Mouse (Mus musculus) midbrain, embryonic 14.5 days (tissue): ENCODE data around the gene Rbms3. TPM values are rescaled to one million over a fixed set of nuclear protein-coding genes. Genes with fewer than 3 reads are reported as not detected.
A peak's percentile ranks its signal among the peaks of the same experiment; 100 is the strongest.

Source experiments
- ATAC-seq: fragments of 200-750 bp; cut with Nextera tagmentation; 2 replicates; pipeline ENCODE4 v1.8.0; 2017; ENCODE audit warnings: moderate number of reproducible peaks, moderate library complexity; ENCODE audit not compliant: low FRiP score, low TSS enrichment
- DNase-seq: peaks from one replicate; pipeline ENCODE4 v3.0.0-alpha.2; 2015
- H3K27ac ChIP-seq: fragments of 300-500 bp; sonication (generic); replicated peaks from 2 replicates; pipeline ENCODE4 v1.5.1; 2014; ENCODE audit warnings: mild to moderate bottlenecking, low read depth, low read length, moderate library complexity
- H3K27me3 ChIP-seq: fragments of 300-500 bp; sonication (generic); 2 replicates; pipeline ENCODE4 v1.6.1; 2014; ENCODE audit warnings: low read length, control low read depth, mixed read lengths; ENCODE audit not compliant: control insufficient read depth, insufficient read depth
- H3K36me3 ChIP-seq: fragments of 300-500 bp; sonication (generic); 2 replicates; pipeline ENCODE4 v1.6.1; 2014; ENCODE audit warnings: low read length, control low read depth; ENCODE audit not compliant: control insufficient read depth, insufficient read depth
- H3K4me1 ChIP-seq: fragments of 300-500 bp; sonication (generic); 2 replicates; pipeline ENCODE4 v1.6.1; 2014; ENCODE audit warnings: mild to moderate bottlenecking, antibody characterized with exemption, low read length, control low read depth; ENCODE audit not compliant: control insufficient read depth, insufficient read depth
- H3K4me2 ChIP-seq: fragments of 300-500 bp; sonication (generic); 2 replicates; pipeline ENCODE4 v1.6.1; 2014; ENCODE audit warnings: mild to moderate bottlenecking, low read length, moderate library complexity
- H3K4me3 ChIP-seq: fragments of 300-500 bp; sonication (generic); replicated peaks from 2 replicates; pipeline ENCODE4 v1.5.1; 2014; ENCODE audit warnings: low read depth, low read length
- H3K9ac ChIP-seq: fragments of 300-500 bp; sonication (generic); replicated peaks from 2 replicates; pipeline ENCODE4 v1.6.1; 2014; ENCODE audit warnings: mild to moderate bottlenecking, low read length, moderate library complexity
- H3K9me3 ChIP-seq: fragments of 300-500 bp; sonication (generic); 2 replicates; pipeline ENCODE4 v1.6.1; 2016; ENCODE audit warnings: low read length, control low read depth, mixed read lengths; ENCODE audit not compliant: control insufficient read depth
- WGBS: fragments of 180-500 bp; shearing (Covaris S2); extraction: QIAGEN DNeasy Blood & Tissue Kit; methylation state at CpG from one replicate; pipeline ENCODE4 v1.1.7; 2014; 5-methylcytosine and 5-hydroxymethylcytosine counted together
- polyA plus RNA-seq: library from polyadenylated mRNA; unstranded; fragments of >200 nt; fragmentation: Nextera tagmentation; extraction: Ambion mirVana; gene quantifications from 2 replicates; pipeline ENCODE4 v1.2.1, GENCODE M21; 2014

Gene Rbms3
- polyA plus RNA-seq, 1 experiment from 2014 or later = 58.4 TPM

- Histone ChIP-seq H3K9me3 (no peaks in the 10 kb centered on the region), H3K4me1 (no peaks in the 10 kb centered on the region)
Observed at GRCm38 (mm10) chr9:116990321-116990720, 639.4 kb downstream of the Rbms3 start.

GRCm38 (mm10) chr9:116980801-116981200 lies 648.9 kb downstream of the Rbms3 start:
- no peaks in the 10 kb centered on the region for H3K36me3 ChIP-seq
- no peak overlapping the region for H3K9ac ChIP-seq
- H3K4me1 ChIP-seq = no peaks in the 10 kb centered on the region
- 86% methylated on average over 5 of the region's 5 CpGs for WGBS
- no peaks in the 10 kb centered on the region for H3K9me3 ChIP-seq
- H3K4me2 ChIP-seq = no peak overlapping the region
- H3K27me3 ChIP-seq = no peaks in the 10 kb centered on the region
- ATAC-seq (no peak), DNase-seq (no peak)
- H3K4me3 ChIP-seq = no peak overlapping the region
- no peak overlapping the region for H3K27ac ChIP-seq

More at GRCm38 (mm10) chr9:116990321-116990720, 639.4 kb downstream of the Rbms3 start:
- Histone ChIP-seq H3K27ac (no peak overlapping the region), H3K9ac (no peak overlapping the region), H3K4me3 (no peak overlapping the region), H3K36me3 (no peaks in the 10 kb centered on the region), H3K27me3 (no peaks in the 10 kb centered on the region), H3K4me2 (no peak overlapping the region)
- WGBS = 75% methylated on average over 6 of the region's 6 CpGs
- DNase-seq (no peak), ATAC-seq (no peak)

- WGBS = 93% methylated on average over 6 of the region's 6 CpGs
Observed at GRCm38 (mm10) chr9:116977428-116977827, 652.3 kb downstream of the Rbms3 start.

GRCm38 (mm10) chr9:116976575-116977408 lies 652.9 kb downstream of the Rbms3 start:
- H3K9ac ChIP-seq = no peak overlapping the region
- no peaks in the 10 kb centered on the region for H3K36me3 ChIP-seq
- H3K9me3 ChIP-seq = peaks cover 2% of the 10 kb centered on the region; the same call in 1 of the 2 replicates
- no peak overlapping the region for H3K4me2 ChIP-seq
- no peak overlapping the region for H3K4me3 ChIP-seq
- H3K27ac ChIP-seq = no peak overlapping the region
- 89% methylated on average over 21 of the region's 21 CpGs for WGBS
- no peaks in the 10 kb centered on the region for H3K27me3 ChIP-seq
- no peak for DNase-seq
- H3K4me1 ChIP-seq = no peaks in the 10 kb centered on the region
- no peak for ATAC-seq

More at GRCm38 (mm10) chr9:116977428-116977827, 652.3 kb downstream of the Rbms3 start:
- Histone ChIP-seq H3K9me3 (peaks cover 2% of the 10 kb centered on the region; the same call in 1 of the 2 replicates), H3K36me3 (no peaks in the 10 kb centered on the region), H3K27me3 (no peaks in the 10 kb centered on the region), H3K4me1 (no peaks in the 10 kb centered on the region), H3K9ac (no peak overlapping the region), H3K27ac (no peak overlapping the region), H3K4me2 (no peak overlapping the region), H3K4me3 (no peak overlapping the region)
- DNase-seq (no peak), ATAC-seq (no peak)

- no peaks in the 10 kb centered on the region for H3K4me1 ChIP-seq
- H3K27ac ChIP-seq = no peak overlapping the region
- no peak overlapping the region for H3K4me3 ChIP-seq
- peaks cover 2% of the 10 kb centered on the region; the same call in 1 of the 2 replicates for H3K9me3 ChIP-seq
- no peak overlapping the region for H3K9ac ChIP-seq
- DNase-seq = no peak
- H3K36me3 ChIP-seq = no peaks in the 10 kb centered on the region
- no peak for ATAC-seq
- no peak overlapping the region for H3K4me2 ChIP-seq
- H3K27me3 ChIP-seq = no peaks in the 10 kb centered on the region
- 88% methylated on average over 4 of the region's 4 CpGs for WGBS
Observed at GRCm38 (mm10) chr9:116975269-116975668, 654.4 kb downstream of the Rbms3 start.

GRCm38 (mm10) chr9:116974134-116974533 lies 655.6 kb downstream of the Rbms3 start:
- Histone ChIP-seq H3K4me1 (no peaks in the 10 kb centered on the region), H3K9ac (no peak overlapping the region), H3K27ac (no peak overlapping the region), H3K36me3 (no peaks in the 10 kb centered on the region), H3K27me3 (no peaks in the 10 kb centered on the region), H3K4me2 (no peak overlapping the region), H3K9me3 (peaks cover 2% of the 10 kb centered on the region; the same call in 1 of the 2 replicates), H3K4me3 (no peak overlapping the region)
- DNase-seq (no peak), ATAC-seq (no peak)
- WGBS = 95% methylated on average over 3 of the region's 3 CpGs

- no peaks in the 10 kb centered on the region for H3K4me1 ChIP-seq
- peaks cover 2% of the 10 kb centered on the region; the same call in 1 of the 2 replicates for H3K9me3 ChIP-seq
- H3K4me3 ChIP-seq = no peak overlapping the region
- H3K4me2 ChIP-seq = no peak overlapping the region
- no peaks in the 10 kb centered on the region for H3K36me3 ChIP-seq
- H3K9ac ChIP-seq = no peak overlapping the region
- no peaks in the 10 kb centered on the region for H3K27me3 ChIP-seq
- 31% methylated on average over 2 of the region's 2 CpGs for WGBS
- no peak for ATAC-seq
- no peak overlapping the region for H3K27ac ChIP-seq
- DNase-seq = no peak
Observed at GRCm38 (mm10) chr9:116973594-116973993, 656.1 kb downstream of the Rbms3 start.

GRCm38 (mm10) chr9:116967317-116967716 lies 662.4 kb downstream of the Rbms3 start:
- Histone ChIP-seq H3K4me2 (no peak overlapping the region), H3K27me3 (no peaks in the 10 kb centered on the region), H3K9me3 (no peaks in the 10 kb centered on the region), H3K4me1 (0 out of 2 replicates have a peak, but pooled peaks cover 3% of the 10 kb centered on the region), H3K4me3 (no peak overlapping the region), H3K27ac (no peak overlapping the region), H3K36me3 (no peaks in the 10 kb centered on the region), H3K9ac (no peak overlapping the region)
- DNase-seq (no peak), ATAC-seq (no peak)
- 94% methylated on average over 3 of the region's 3 CpGs for WGBS

- WGBS = 52% methylated on average over 6 of the region's 6 CpGs
- no peak overlapping the region for H3K27ac ChIP-seq
- ATAC-seq = no peak
Observed at GRCm38 (mm10) chr9:116965691-116966090, 664.0 kb downstream of the Rbms3 start.

More at GRCm38 (mm10) chr9:116965691-116966090, 664.0 kb downstream of the Rbms3 start:
- peak; percentile 32 for DNase-seq
- Histone ChIP-seq H3K4me3 (no peak overlapping the region), H3K4me1 (0 out of 2 replicates have a peak, but pooled peaks cover 3% of the 10 kb centered on the region), H3K36me3 (no peaks in the 10 kb centered on the region), H3K9ac (no peak overlapping the region), H3K9me3 (no peaks in the 10 kb centered on the region), H3K27me3 (no peaks in the 10 kb centered on the region), H3K4me2 (no peak overlapping the region)
